Mouse (Mus musculus) kidney, embryonic 14.5 days (tissue): Measurements from ENCODE around the gene Nfkbib. TPM values are rescaled to one million over a fixed set of nuclear protein-coding genes. Genes with fewer than 3 reads are reported as not detected.

Source experiments
- ATAC-seq: fragments of 200-750 bp; cut with Nextera tagmentation; 2 replicates; pipeline ENCODE4 v1.8.0; 2017; ENCODE audit warnings: moderate number of reproducible peaks, mild to moderate bottlenecking, moderate TSS enrichment, moderate library complexity; ENCODE audit not compliant: low FRiP score, low TSS enrichment
- H3K27ac ChIP-seq: fragments of 300-500 bp; sonication (generic); 2 replicates; pipeline ENCODE4 v1.5.1; 2014; ENCODE audit warnings: low read depth, mild to moderate bottlenecking, low read length, moderate library complexity, mixed read lengths
- H3K27me3 ChIP-seq: fragments of 300-500 bp; sonication (generic); 2 replicates; pipeline ENCODE4 v1.6.1; 2014; ENCODE audit warnings: mild to moderate bottlenecking, low read length; ENCODE audit not compliant: control insufficient read depth, insufficient read depth
- H3K36me3 ChIP-seq: fragments of 300-500 bp; sonication (generic); 2 replicates; pipeline ENCODE4 v1.6.1; 2014; ENCODE audit warnings: low read length, mixed read lengths; ENCODE audit not compliant: control insufficient read depth, insufficient read depth
- H3K4me1 ChIP-seq: fragments of 300-500 bp; sonication (generic); 2 replicates; pipeline ENCODE4 v1.6.1; 2014; ENCODE audit warnings: low read length, mixed read lengths; ENCODE audit not compliant: control insufficient read depth, insufficient read depth
- H3K4me2 ChIP-seq: fragments of 300-500 bp; sonication (generic); replicated peaks from 2 replicates; pipeline ENCODE4 v1.6.1; 2014; ENCODE audit warnings: low read depth, mild to moderate bottlenecking, low read length
- H3K4me3 ChIP-seq: fragments of 300-500 bp; sonication (generic); 2 replicates; pipeline ENCODE4 v1.5.1; 2014; ENCODE audit warnings: mild to moderate bottlenecking, low read length
- H3K9ac ChIP-seq: fragments of 300-500 bp; sonication (generic); 2 replicates; pipeline ENCODE4 v1.6.1; 2014; ENCODE audit warnings: low read depth, mild to moderate bottlenecking, low read length, moderate library complexity
- H3K9me3 ChIP-seq: fragments of 300-500 bp; sonication (generic); 2 replicates; pipeline ENCODE4 v1.6.1; 2016; ENCODE audit warnings: low read length; ENCODE audit not compliant: control insufficient read depth
- WGBS: fragments of 180-500 bp; shearing (Covaris S2); extraction: QIAGEN DNeasy Blood & Tissue Kit; methylation state at CpG from one replicate; pipeline ENCODE4 v1.1.7; 2014; 5-methylcytosine and 5-hydroxymethylcytosine counted together
- polyA plus RNA-seq: library from polyadenylated mRNA; unstranded; fragments of >200 nt; fragmentation: Nextera tagmentation; extraction: Ambion mirVana; gene quantifications from 2 replicates; pipeline ENCODE4 v1.2.1, GENCODE M21; 2014

The Nfkbib gene
- 39.2 and 43.9 TPM in 2 replicates for polyA plus RNA-seq

GRCm38 (mm10) chr7:28767462-28767965 is at the start of gene Nfkbib:
Gene Nfkbib (minus strand): TSS chr7:28767512.
- peak within 1 kb of the TSS; percentile 54 for H3K4me2 ChIP-seq
- no peaks in the 10 kb centered on the region for H3K9me3 ChIP-seq
- ATAC-seq, result no peak
- peaks cover 6% of the 10 kb centered on the region for H3K4me1 ChIP-seq
- H3K9ac ChIP-seq, result peak within 1 kb of the TSS; percentile 73
- WGBS, result 63% methylated on average over 7 of the region's 7 CpGs
- H3K27ac ChIP-seq, result no peak within 1 kb of the TSS
- no peaks in the 10 kb centered on the region for H3K27me3 ChIP-seq
- H3K36me3 ChIP-seq, result no peaks in the 10 kb centered on the region
- peak within 1 kb of the TSS; percentile 70 for H3K4me3 ChIP-seq

- Histone ChIP-seq H3K4me1 (peaks cover 41% of the 10 kb centered on the region), H3K4me2 (no peak overlapping the region), H3K9me3 (no peaks in the 10 kb centered on the region), H3K4me3 (no peak overlapping the region), H3K36me3 (peaks cover 99% of the 10 kb centered on the region), H3K27me3 (no peaks in the 10 kb centered on the region), H3K9ac (no peak overlapping the region), H3K27ac (no peak overlapping the region)
- WGBS, result 95% methylated on average over 10 of the region's 10 CpGs
- ATAC-seq, result no peak
Measured at GRCm38 (mm10) chr7:28816920-28817319, 49.6 kb upstream of the Nfkbib start.

GRCm38 (mm10) chr7:28816201-28816600 is 48.9 kb upstream of the Nfkbib start:
- no peak for ATAC-seq
- H3K36me3 ChIP-seq, result peaks cover 94% of the 10 kb centered on the region
- H3K27me3 ChIP-seq, result no peaks in the 10 kb centered on the region
- H3K9me3 ChIP-seq, result no peaks in the 10 kb centered on the region
- no peak overlapping the region for H3K4me3 ChIP-seq
- 82% methylated on average over 9 of the region's 9 CpGs for WGBS
- H3K4me2 ChIP-seq, result no peak overlapping the region
- H3K4me1 ChIP-seq, result peaks cover 41% of the 10 kb centered on the region
- H3K9ac ChIP-seq, result no peak overlapping the region
- H3K27ac ChIP-seq, result no peak overlapping the region

GRCm38 (mm10) chr7:28815230-28815629 is 47.9 kb upstream of the Nfkbib start:
- 92% methylated on average over 9 of the region's 9 CpGs for WGBS
- no peak for ATAC-seq
- Histone ChIP-seq H3K4me1 (peaks cover 41% of the 10 kb centered on the region), H3K9ac (peak overlapping the region; percentile 18), H3K36me3 (peaks cover 84% of the 10 kb centered on the region), H3K4me2 (no peak overlapping the region), H3K9me3 (no peaks in the 10 kb centered on the region), H3K4me3 (no peak overlapping the region), H3K27me3 (no peaks in the 10 kb centered on the region), H3K27ac (no peak overlapping the region)

GRCm38 (mm10) chr7:28814306-28815034 is 47.2 kb upstream of the Nfkbib start:
- H3K9ac ChIP-seq, result peak overlapping the region; percentile 28; the same call in 1 of the 2 replicates
- no peak overlapping the region for H3K4me2 ChIP-seq
- peaks cover 77% of the 10 kb centered on the region for H3K36me3 ChIP-seq
- H3K9me3 ChIP-seq, result no peaks in the 10 kb centered on the region
- no peak overlapping the region for H3K27ac ChIP-seq
- WGBS, result 87% methylated on average over 5 of the region's 5 CpGs
- H3K27me3 ChIP-seq, result no peaks in the 10 kb centered on the region
- no peak overlapping the region for H3K4me3 ChIP-seq
- peaks cover 41% of the 10 kb centered on the region for H3K4me1 ChIP-seq
- ATAC-seq, result no peak

GRCm38 (mm10) chr7:28812949-28813348 is 45.6 kb upstream of the Nfkbib start:
- peak overlapping the region; percentile 91 for H3K4me3 ChIP-seq
- WGBS, result 79% methylated on average over 5 of the region's 5 CpGs
- H3K27ac ChIP-seq, result no peak overlapping the region
- no peaks in the 10 kb centered on the region for H3K27me3 ChIP-seq
- no peaks in the 10 kb centered on the region for H3K9me3 ChIP-seq
- ATAC-seq, result no peak
- H3K4me2 ChIP-seq, result peak overlapping the region; percentile 91
- H3K9ac ChIP-seq, result peak overlapping the region; percentile 99
- H3K36me3 ChIP-seq, result peaks cover 62% of the 10 kb centered on the region
- H3K4me1 ChIP-seq, result peaks cover 45% of the 10 kb centered on the region

- Histone ChIP-seq H3K36me3 (peaks cover 57% of the 10 kb centered on the region), H3K4me2 (peak overlapping the region; percentile 91), H3K27me3 (no peaks in the 10 kb centered on the region), H3K9ac (peak overlapping the region; percentile 99), H3K4me3 (peak overlapping the region; percentile 91), H3K27ac (no peak overlapping the region), H3K4me1 (peaks cover 49% of the 10 kb centered on the region), H3K9me3 (no peaks in the 10 kb centered on the region)
- ATAC-seq, result no peak
- 60% methylated on average over 4 of the region's 4 CpGs for WGBS
Measured at GRCm38 (mm10) chr7:28812436-28812835, 45.1 kb upstream of the Nfkbib start.

GRCm38 (mm10) chr7:28811640-28812275 is 44.4 kb upstream of the Nfkbib start:
- Histone ChIP-seq H3K4me2 (peak overlapping the region; percentile 91), H3K27me3 (no peaks in the 10 kb centered on the region), H3K4me1 (peaks cover 45% of the 10 kb centered on the region), H3K4me3 (peak overlapping the region; percentile 91), H3K27ac (peak overlapping the region; percentile 99), H3K9ac (peak overlapping the region; percentile 99), H3K9me3 (no peaks in the 10 kb centered on the region), H3K36me3 (peaks cover 51% of the 10 kb centered on the region)
- WGBS, result 4% methylated on average over 7 of the region's 7 CpGs
- no peak for ATAC-seq

- Histone ChIP-seq H3K27me3 (no peaks in the 10 kb centered on the region), H3K4me2 (peak overlapping the region; percentile 91), H3K4me3 (peak overlapping the region; percentile 91), H3K27ac (peak overlapping the region; percentile 99), H3K9ac (peak overlapping the region; percentile 99), H3K4me1 (peaks cover 41% of the 10 kb centered on the region), H3K9me3 (no peaks in the 10 kb centered on the region), H3K36me3 (peaks cover 45% of the 10 kb centered on the region)
- peak; percentile 44 for ATAC-seq
- WGBS, result under 1% methylated on average over 38 of the region's 40 CpGs
Measured at GRCm38 (mm10) chr7:28811228-28811627, 43.9 kb upstream of the Nfkbib start.
